Mouse (Mus musculus) lung, postnatal 10 days (tissue): ENCODE data around the gene Tas2r114.

Source experiments
- DNase-seq: peaks from one replicate; pipeline ENCODE4 v3.0.0; 2021

Tas2r114 gene

GRCm38 (mm10) chr6:131689963-131690362 is at the start of gene Tas2r114:
Tas2r114 (minus strand) TSS chr6:131690063.
- DNase-seq: no peak

GRCm38 (mm10) chr6:131712803-131713202 is 22.9 kb upstream of the Tas2r114 start:
- no peak for DNase-seq

GRCm38 (mm10) chr6:131687395-131687794 is 2.5 kb downstream of the Tas2r114 start, which contains the start of gene Tas2r105:
Tas2r105 (minus strand) TSS chr6:131687495.
- no peak for DNase-seq

- no peak for DNase-seq
These were observed 4.2 kb downstream of the Tas2r114 start, which contains the start of gene Tas2r104 for GRCm38 (mm10) chr6:131685644-131686043. Tas2r104 (minus strand) TSS chr6:131685744.

GRCm38 (mm10) chr6:131678786-131679185 is 11.1 kb downstream of the Tas2r114 start, which contains the start of gene Tas2r106:
Tas2r106 (minus strand) TSS chr6:131678886.
- no peak for DNase-seq

GRCm38 (mm10) chr6:131660049-131660448 is 29.8 kb downstream of the Tas2r114 start, which contains the start of gene Tas2r107:
Tas2r107 (minus strand) TSS chr6:131660149.
- no peak for DNase-seq
